Mouse (Mus musculus) adrenal gland (tissue): Measurements from ENCODE around the gene Ilf3.
"Not testable (repeated sequence)": the region's sequence is repeated elsewhere in the genome, so short reads cannot be mapped to it uniquely, and the experiment has no call there.

ENCODE experiments used
- intact Hi-C: fragments of 180-260 bp; cut with DNase I; formaldehyde crosslinking; loops from one replicate; pipeline ENCODE4 v1.15.1; 2025
- long read RNA-seq, 2 experiments: library from polyadenylated mRNA; unstranded; transcript quantifications; one replicate each; pipeline ENCODE4 v2.0.0; 2020; ENCODE audit warnings: borderline replicate concordance in 1 of 2; ENCODE audit not compliant: insufficient replicate concordance in 1 of 2

Gene Ilf3
- long read RNA-seq, experiment 1, partial matches to known transcripts = 17 of 31 reads
- long read RNA-seq, experiment 1, other reads (novel, unspliced or antisense) = 9 of 31 reads
- long read RNA-seq, experiment 2, partial matches to known transcripts = 19 of 22 reads
- long read RNA-seq, experiment 2, other reads (novel, unspliced or antisense) = 3 of 22 reads

GRCm38 (mm10) chr9:21367357-21368111, at the start of gene Ilf3:
Gene Ilf3 (plus strand): TSS chr9:21367871.
- intact Hi-C loops = loop anchor here (2.0 kb wide), 2 partner anchors 43 to 101 kb away; partner anchors contain the start of gene Qtrt1

- intact Hi-C loops = no loop called here
Measured at GRCm38 (mm10) chr9:21318792-21319191, 48.9 kb upstream of the Ilf3 start.

GRCm38 (mm10) chr9:21319503-21319902, 48.2 kb upstream of the Ilf3 start:
- intact Hi-C loops = no loop called here

GRCm38 (mm10) chr9:21320280-21320618, 47.4 kb upstream of the Ilf3 start:
- intact Hi-C loops = no loop called here

- intact Hi-C loops = no loop called here
Measured at GRCm38 (mm10) chr9:21320619-21321512, 46.8 kb upstream of the Ilf3 start, which contains the start of gene Slc44a2. Gene Slc44a2 (plus strand): TSS chr9:21320698.

- intact Hi-C loops = no loop called here
Measured at GRCm38 (mm10) chr9:21321513-21321835, 46.2 kb upstream of the Ilf3 start.

- intact Hi-C loops = no loop called here
Measured at GRCm38 (mm10) chr9:21322211-21322916, 45.3 kb upstream of the Ilf3 start.

GRCm38 (mm10) chr9:21322917-21323297, 44.8 kb upstream of the Ilf3 start:
- intact Hi-C loops = not testable (repeated sequence)

- intact Hi-C loops = no loop called here
Measured at GRCm38 (mm10) chr9:21324269-21324668, 43.4 kb upstream of the Ilf3 start.

GRCm38 (mm10) chr9:21327569-21327968, 40.1 kb upstream of the Ilf3 start:
- intact Hi-C loops = no loop called here

- intact Hi-C loops = no loop called here
Measured at GRCm38 (mm10) chr9:21328041-21328440, 39.6 kb upstream of the Ilf3 start.

- intact Hi-C loops = no loop called here
Measured at GRCm38 (mm10) chr9:21329041-21329440, 38.6 kb upstream of the Ilf3 start.

GRCm38 (mm10) chr9:21329699-21330289, 37.9 kb upstream of the Ilf3 start:
- intact Hi-C loops = no loop called here

GRCm38 (mm10) chr9:21331365-21332140, 36.1 kb upstream of the Ilf3 start:
- intact Hi-C loops = no loop called here

- intact Hi-C loops = no loop called here
Measured at GRCm38 (mm10) chr9:21332161-21333061, 35.3 kb upstream of the Ilf3 start.

- intact Hi-C loops = no loop called here
Measured at GRCm38 (mm10) chr9:21333523-21333922, 34.1 kb upstream of the Ilf3 start.

GRCm38 (mm10) chr9:21334747-21335146, 32.9 kb upstream of the Ilf3 start:
- intact Hi-C loops = no loop called here

GRCm38 (mm10) chr9:21335391-21335790, 32.3 kb upstream of the Ilf3 start:
- intact Hi-C loops = no loop called here

- intact Hi-C loops = no loop called here
Measured at GRCm38 (mm10) chr9:21336491-21336890, 31.2 kb upstream of the Ilf3 start.
